Mouse (Mus musculus) embryonic facial prominence, embryonic 14.5 days (tissue): ENCODE data around the gene Aarsd1. TPM values are rescaled to one million over a fixed set of nuclear protein-coding genes. Genes with fewer than 3 reads are reported as not detected.

Experiments used
- ATAC-seq: fragments of 200-750 bp; cut with Nextera tagmentation; 2 replicates; pipeline ENCODE4 v1.8.0; 2017; ENCODE audit warnings: low read depth, moderate number of reproducible peaks, moderate TSS enrichment
- DNase-seq: peaks from one replicate; pipeline ENCODE4 v3.0.0-alpha.2; 2015; ENCODE audit warnings: low spot score
- H3K27ac ChIP-seq: fragments of 300-500 bp; sonication (generic); replicated peaks from 2 replicates; pipeline ENCODE4 v1.5.1; 2014; ENCODE audit warnings: low read depth, mild to moderate bottlenecking, low read length, moderate library complexity
- H3K27me3 ChIP-seq: fragments of 300-500 bp; sonication (generic); replicated peaks from 2 replicates; pipeline ENCODE4 v1.6.1; 2014; ENCODE audit warnings: low read length; ENCODE audit not compliant: control insufficient read depth, insufficient read depth
- H3K36me3 ChIP-seq: fragments of 300-500 bp; sonication (generic); 2 replicates; pipeline ENCODE4 v1.6.1; 2014; ENCODE audit warnings: low read length, mixed read lengths; ENCODE audit not compliant: control insufficient read depth, insufficient read depth
- H3K4me1 ChIP-seq: fragments of 300-500 bp; sonication (generic); 2 replicates; pipeline ENCODE4 v1.6.1; 2014; ENCODE audit warnings: antibody characterized with exemption, low read length; ENCODE audit not compliant: control insufficient read depth, insufficient read depth
- H3K4me2 ChIP-seq: fragments of 300-500 bp; sonication (generic); 2 replicates; pipeline ENCODE4 v1.6.1; 2014; ENCODE audit warnings: low read depth, mild to moderate bottlenecking, low read length, moderate library complexity, mixed read lengths
- H3K4me3 ChIP-seq: fragments of 300-500 bp; sonication (generic); 2 replicates; pipeline ENCODE4 v1.5.1; 2014; ENCODE audit warnings: low read depth, mild to moderate bottlenecking, low read length
- H3K9ac ChIP-seq: fragments of 300-500 bp; sonication (generic); 2 replicates; pipeline ENCODE4 v1.6.1; 2014; ENCODE audit warnings: low read depth, mild to moderate bottlenecking, low read length, moderate library complexity, mixed read lengths
- H3K9me3 ChIP-seq: fragments of 300-500 bp; sonication (generic); 2 replicates; pipeline ENCODE4 v1.6.1; 2016; ENCODE audit warnings: low read length; ENCODE audit not compliant: control insufficient read depth
- WGBS: fragments of 180-500 bp; shearing (Covaris S2); extraction: QIAGEN DNeasy Blood & Tissue Kit; methylation state at CpG from one replicate; pipeline ENCODE4 v1.1.7; 2014; 5-methylcytosine and 5-hydroxymethylcytosine counted together
- polyA plus RNA-seq: library from polyadenylated mRNA; unstranded; fragments of >200 nt; fragmentation: Nextera tagmentation; extraction: Ambion mirVana; gene quantifications from 2 replicates; pipeline ENCODE4 v1.2.1, GENCODE M21; 2014

Gene Aarsd1
- polyA plus RNA-seq, 1 experiment from 2014 or later: 43.4 TPM

DNA sequence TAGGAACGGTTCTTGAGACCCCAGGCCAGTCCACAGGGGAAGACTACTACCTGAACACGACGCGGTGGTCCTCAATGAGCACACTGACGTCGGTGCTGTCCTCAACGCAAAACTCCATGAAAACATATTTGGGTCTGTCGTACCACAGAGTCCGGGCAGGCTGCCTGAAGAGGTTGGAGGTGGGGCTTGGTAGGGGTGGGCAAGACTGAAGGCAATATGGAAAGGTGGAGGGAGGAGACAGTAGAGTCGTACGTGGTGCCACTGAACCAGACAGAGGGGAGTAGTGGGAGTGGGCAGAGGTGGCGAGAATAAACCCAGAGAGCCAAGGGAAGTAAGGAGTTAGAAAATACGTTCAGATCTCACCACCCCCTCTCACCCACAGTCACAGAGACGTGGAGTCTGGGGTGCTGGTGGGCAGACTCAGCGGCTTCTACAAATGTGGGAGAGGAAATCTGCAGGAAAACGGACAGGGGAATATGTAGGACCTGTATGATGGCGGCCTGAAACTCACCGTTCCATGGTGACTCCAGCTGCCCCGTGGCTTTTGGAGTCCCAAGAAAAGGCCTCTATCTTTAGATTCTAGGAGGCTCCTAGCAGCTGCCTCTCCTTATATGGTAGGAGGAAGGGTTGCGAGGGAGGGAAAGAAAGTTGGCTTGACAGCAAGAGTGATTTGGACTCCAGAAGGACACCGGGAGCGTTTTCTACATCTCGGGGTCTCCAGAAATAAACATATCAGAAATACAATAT is 6.9 kb upstream of the Aarsd1 start, which contains the start of gene Gm27029:
Gene Gm27029, minus strand, starts transcription at position 692 of the 747 bp plus-strand sequence.
- ATAC-seq (peak; percentile 70), DNase-seq (peak; percentile 53)
- 3% methylated on average over 23 of the region's 23 CpGs for WGBS
- no peaks in the 10 kb centered on the region for H3K27me3 ChIP-seq
- peak within 1 kb of the TSS; percentile 93 for H3K4me3 ChIP-seq
- H3K9me3 ChIP-seq: no peaks in the 10 kb centered on the region
- peaks cover 20% of the 10 kb centered on the region for H3K4me1 ChIP-seq
- H3K36me3 ChIP-seq: 0 out of 2 replicates have a peak, but pooled peaks cover under 1% of the 10 kb centered on the region
- peak within 1 kb of the TSS; percentile 84 for H3K9ac ChIP-seq
- peak within 1 kb of the TSS; percentile 90 for H3K4me2 ChIP-seq
- H3K27ac ChIP-seq: peak within 1 kb of the TSS; percentile 87

DNA sequence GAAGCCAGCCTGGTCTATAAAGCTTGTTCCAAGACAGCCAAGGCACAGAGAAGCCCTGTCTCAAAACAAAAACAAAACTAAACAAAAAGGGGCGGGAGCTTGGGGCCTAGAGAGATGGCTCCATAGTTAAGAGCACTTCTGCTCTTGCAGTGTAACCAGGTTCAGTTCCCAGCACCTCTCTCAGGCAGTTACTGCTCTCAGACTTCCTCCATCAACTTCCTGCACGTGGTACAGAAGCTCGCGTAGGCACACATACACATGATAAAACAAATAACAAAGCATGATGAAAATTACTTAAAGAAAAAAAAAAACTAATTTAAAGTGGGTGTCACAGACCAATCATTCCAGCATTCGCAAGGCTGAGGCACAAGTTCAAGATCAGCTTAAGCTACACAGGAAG is 2.7 kb upstream of the Aarsd1 start:
- ATAC-seq: no peak
- 86% methylated on average over 5 of the region's 5 CpGs for WGBS
- Histone ChIP-seq H3K9ac (no peak overlapping the region), H3K4me2 (no peak overlapping the region), H3K9me3 (no peaks in the 10 kb centered on the region), H3K27me3 (no peaks in the 10 kb centered on the region), H3K4me3 (no peak overlapping the region), H3K27ac (no peak overlapping the region), H3K36me3 (no peaks in the 10 kb centered on the region), H3K4me1 (peaks cover 11% of the 10 kb centered on the region)
- no peak for DNase-seq

DNA sequence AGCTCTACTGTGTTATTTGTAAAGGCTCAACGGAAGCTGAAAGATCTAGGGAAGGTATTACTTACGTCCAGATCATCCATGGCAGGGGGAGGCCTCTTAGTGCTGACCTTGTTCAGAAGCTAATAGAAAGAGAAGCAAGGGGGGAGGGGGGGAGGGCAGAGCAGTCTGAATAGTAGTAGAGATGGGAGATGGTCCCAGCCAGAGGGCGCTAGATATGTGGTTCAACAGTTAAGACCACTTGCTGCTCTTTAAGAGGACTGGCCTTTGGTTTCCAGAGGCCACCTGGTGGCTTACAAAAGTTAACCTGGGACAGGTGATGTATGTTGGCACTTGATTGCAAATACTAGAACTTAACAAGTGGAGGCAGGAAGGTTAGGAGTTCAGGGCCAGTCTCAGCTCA is 2.2 kb upstream of the Aarsd1 start:
- H3K36me3 ChIP-seq: no peaks in the 10 kb centered on the region
- H3K4me3 ChIP-seq: no peak overlapping the region
- H3K4me2 ChIP-seq: no peak overlapping the region
- ATAC-seq: no peak
- H3K27ac ChIP-seq: no peak overlapping the region
- H3K9me3 ChIP-seq: no peaks in the 10 kb centered on the region
- 31% methylated on average over 3 of the region's 3 CpGs for WGBS
- H3K27me3 ChIP-seq: no peaks in the 10 kb centered on the region
- H3K9ac ChIP-seq: no peak overlapping the region
- H3K4me1 ChIP-seq: peaks cover 11% of the 10 kb centered on the region
- DNase-seq: no peak

DNA sequence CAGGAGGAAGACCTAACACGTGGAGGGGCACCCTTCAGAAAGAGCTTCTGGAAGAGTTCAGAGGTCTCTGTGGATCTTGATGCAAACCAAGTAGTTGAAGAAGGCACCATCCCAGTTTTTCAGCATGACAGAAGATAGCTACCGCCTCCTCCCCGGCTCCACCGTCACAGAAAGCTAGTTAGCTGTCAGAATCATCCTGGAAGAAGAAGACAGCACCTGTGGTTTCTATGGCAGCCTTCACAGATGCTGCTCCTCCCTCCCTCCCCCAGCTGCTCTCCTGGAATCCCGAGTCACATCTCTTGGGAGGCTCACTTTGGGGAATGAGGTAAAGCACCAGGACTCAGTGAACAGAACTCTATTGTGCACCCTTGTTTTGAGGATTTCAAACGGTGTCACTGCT is 1.6 kb upstream of the Aarsd1 start:
- Histone ChIP-seq H3K4me3 (no peak overlapping the region), H3K4me1 (peaks cover 11% of the 10 kb centered on the region), H3K27ac (no peak overlapping the region), H3K9ac (no peak overlapping the region), H3K9me3 (no peaks in the 10 kb centered on the region), H3K4me2 (no peak overlapping the region), H3K27me3 (no peaks in the 10 kb centered on the region), H3K36me3 (0 out of 2 replicates have a peak, but pooled peaks cover 2% of the 10 kb centered on the region)
- ATAC-seq (no peak), DNase-seq (no peak)
- 59% methylated on average over 6 of the region's 6 CpGs for WGBS

DNA sequence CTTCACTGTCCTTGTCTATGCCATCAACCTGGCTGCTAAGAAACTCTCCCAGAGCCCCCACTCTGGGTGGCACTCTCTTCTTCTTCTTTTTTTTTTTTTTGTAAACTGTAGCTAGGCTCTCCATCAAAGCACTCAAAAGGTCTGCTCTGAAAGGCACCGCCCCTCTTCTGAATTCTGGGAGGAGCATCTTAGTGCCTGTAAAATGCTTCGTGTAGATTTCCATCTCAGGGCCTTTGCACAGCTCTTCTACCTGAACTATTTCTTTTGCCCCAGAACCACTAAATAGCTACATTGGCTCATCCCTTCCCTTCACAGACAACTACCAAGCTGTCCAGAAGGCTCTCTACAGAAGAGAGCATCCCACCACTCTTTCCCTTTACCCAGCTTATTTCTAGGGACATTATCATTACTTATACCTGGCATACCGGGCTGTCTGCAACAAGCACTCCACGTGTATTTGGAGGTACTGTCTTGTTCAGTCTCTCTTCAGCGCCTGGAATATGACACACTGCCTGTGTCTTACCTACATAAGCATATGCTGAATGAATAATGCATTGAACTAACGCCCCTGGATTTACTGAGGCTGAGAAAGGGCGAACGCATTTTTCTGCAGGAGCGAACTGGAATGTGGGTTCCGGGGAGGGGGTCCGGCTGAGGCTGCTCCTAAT is 848 bp downstream of the Aarsd1 start:
- peak overlapping the region; percentile 74 for H3K4me3 ChIP-seq
- peak overlapping the region; percentile 63 for H3K27ac ChIP-seq
- peaks cover 4% of the 10 kb centered on the region; the same call in 1 of the 2 replicates for H3K4me1 ChIP-seq
- H3K27me3 ChIP-seq: no peaks in the 10 kb centered on the region
- DNase-seq (no peak), ATAC-seq (no peak; the same call in 1 of the 2 replicates)
- H3K9ac ChIP-seq: peak overlapping the region; percentile 86
- peaks cover 24% of the 10 kb centered on the region for H3K36me3 ChIP-seq
- peak overlapping the region; percentile 75 for H3K4me2 ChIP-seq
- no peaks in the 10 kb centered on the region for H3K9me3 ChIP-seq
- 2% methylated on average over 11 of the region's 11 CpGs for WGBS

DNA sequence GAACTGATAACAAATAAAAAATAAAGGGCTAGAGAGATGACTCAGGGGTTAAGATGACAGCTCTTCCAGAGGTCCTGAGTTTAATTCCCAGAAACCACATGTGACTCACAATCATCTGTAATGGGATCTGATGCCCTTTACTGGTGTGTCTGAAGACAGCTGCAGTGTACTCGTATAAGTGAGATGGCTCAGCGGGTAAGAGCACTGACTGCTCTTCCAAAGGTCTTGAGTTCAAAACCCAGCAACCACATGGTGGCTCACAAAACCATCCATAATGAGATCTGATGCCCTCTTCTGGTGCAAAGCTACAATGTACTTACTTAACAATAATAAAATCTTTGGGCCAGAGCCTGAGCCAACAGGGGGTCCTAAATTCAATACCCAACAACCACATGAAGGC is 2.1 kb downstream of the Aarsd1 start:
- H3K27ac ChIP-seq: no peak overlapping the region
- WGBS: 82% methylated on average over 2 of the region's 2 CpGs
- no peaks in the 10 kb centered on the region for H3K27me3 ChIP-seq
- H3K4me2 ChIP-seq: no peak overlapping the region
- no peak for ATAC-seq
- no peak overlapping the region for H3K4me3 ChIP-seq
- H3K9ac ChIP-seq: no peak overlapping the region
- H3K9me3 ChIP-seq: no peaks in the 10 kb centered on the region
- peaks cover 37% of the 10 kb centered on the region for H3K36me3 ChIP-seq
- H3K4me1 ChIP-seq: peaks cover 4% of the 10 kb centered on the region; the same call in 1 of the 2 replicates
- DNase-seq: no peak

DNA sequence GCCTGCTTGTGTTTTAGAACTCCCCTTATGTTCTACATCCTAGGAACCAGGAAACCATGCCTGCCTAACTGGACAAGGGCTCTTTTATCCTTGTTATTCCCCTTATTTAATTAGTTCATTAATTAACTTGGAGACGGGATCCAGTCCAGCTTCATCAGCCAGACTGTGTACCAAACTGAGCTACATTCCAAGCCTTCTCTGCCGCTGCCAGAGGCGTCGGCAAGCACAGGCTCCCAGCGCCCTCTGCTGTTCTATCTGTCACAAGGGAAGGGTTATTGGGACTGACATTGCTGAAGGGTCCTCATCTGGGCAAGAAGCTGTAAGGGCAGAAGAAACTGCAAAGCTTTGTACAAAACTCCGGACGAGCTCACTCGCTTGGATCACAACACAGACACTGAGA is 22.3 kb downstream of the Aarsd1 start:
- peak; percentile 65; the same call in 1 of the 2 replicates for ATAC-seq
- H3K36me3 ChIP-seq: no peaks in the 10 kb centered on the region

DNA sequence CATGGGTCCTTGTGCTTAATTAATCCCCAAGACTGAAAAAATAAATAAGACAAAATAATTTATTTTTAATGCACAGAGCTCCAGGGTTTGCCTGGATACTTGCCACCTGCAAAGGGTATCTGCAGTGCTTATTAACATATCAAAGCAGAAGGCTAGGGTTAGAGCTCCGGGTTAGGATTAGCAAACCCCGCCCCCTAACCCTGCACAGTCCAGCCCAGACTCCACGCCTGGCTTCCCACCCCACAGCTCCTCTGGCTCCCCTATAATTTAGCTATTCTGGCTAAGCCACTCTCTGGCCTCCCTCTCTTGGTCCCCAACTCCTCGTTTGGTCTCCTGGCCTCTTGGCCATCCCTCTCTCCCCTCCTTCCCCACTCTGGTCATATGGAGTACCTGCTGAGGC is 35.6 kb downstream of the Aarsd1 start:
- no peak for DNase-seq
- Histone ChIP-seq H3K9me3 (no peaks in the 10 kb centered on the region), H3K4me2 (no peak overlapping the region), H3K4me1 (no peaks in the 10 kb centered on the region), H3K27me3 (no peaks in the 10 kb centered on the region), H3K36me3 (no peaks in the 10 kb centered on the region), H3K27ac (no peak overlapping the region), H3K4me3 (no peak overlapping the region), H3K9ac (no peak overlapping the region)
- no peak for ATAC-seq
- WGBS: 21% methylated on average over 4 of the region's 4 CpGs

More for the DNA sequence above, 22.3 kb downstream of the Aarsd1 start:
- no peak overlapping the region for H3K27ac ChIP-seq
- H3K27me3 ChIP-seq: no peaks in the 10 kb centered on the region
- H3K9me3 ChIP-seq: no peaks in the 10 kb centered on the region
- peak; percentile 85 for DNase-seq
- H3K4me1 ChIP-seq: no peaks in the 10 kb centered on the region
- H3K9ac ChIP-seq: peak overlapping the region; percentile 30; the same call in 1 of the 2 replicates
- no peak overlapping the region for H3K4me3 ChIP-seq
- 4% methylated on average over 8 of the region's 8 CpGs for WGBS
- H3K4me2 ChIP-seq: no peak overlapping the region
